Mouse (Mus musculus) testis, adult 2 months (tissue): ENCODE results near the gene Mtfp1.
"Not testable (repeated sequence)": the region's sequence is repeated elsewhere in the genome, so short reads cannot be mapped to it uniquely, and the experiment has no call there.

Experiments
- CTCF ChIP-seq: fragments of 200-500 bp; IDR thresholded peaks from 2 replicates; pipeline ENCODE4 v1.5.1; 2012; ENCODE audit warnings: low read depth, mild to moderate bottlenecking, inconsistent platforms, low read length, moderate library complexity; ENCODE audit not compliant: control insufficient read depth, insufficient read depth, insufficient replicate concordance
- POLR2A ChIP-seq: fragments of 200-500 bp; IDR thresholded peaks from 2 replicates; pipeline ENCODE4 v1.6.1; 2012; ENCODE audit warnings: low read depth, mild to moderate bottlenecking, inconsistent platforms, low read length, moderate library complexity; ENCODE audit not compliant: control insufficient read depth

DNA sequence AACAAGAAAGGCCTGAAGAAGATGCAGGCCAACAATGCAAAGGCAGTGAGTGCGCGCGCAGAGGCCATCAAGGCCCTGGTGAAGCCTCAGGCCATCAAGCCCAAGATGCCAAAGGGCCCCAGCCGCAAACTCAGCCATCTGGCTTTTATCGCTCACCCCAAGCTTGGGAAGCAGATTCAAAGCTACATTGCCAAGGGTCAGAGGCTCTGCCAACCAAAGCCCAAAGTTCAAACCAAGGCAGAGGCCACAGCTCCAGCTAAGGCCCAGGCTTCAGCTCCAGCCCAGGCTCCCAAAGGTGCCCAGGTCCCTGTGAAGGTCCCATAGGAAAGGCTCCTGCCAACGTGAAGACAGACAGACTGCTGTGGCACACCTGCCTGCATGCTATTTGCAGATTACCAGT lies 12.7 kb upstream of the Mtfp1 start:
- not testable (repeated sequence) for TF ChIP-seq CTCF, POLR2A
